Mouse (Mus musculus): ENCODE data around the gene Cep19.

DNA sequence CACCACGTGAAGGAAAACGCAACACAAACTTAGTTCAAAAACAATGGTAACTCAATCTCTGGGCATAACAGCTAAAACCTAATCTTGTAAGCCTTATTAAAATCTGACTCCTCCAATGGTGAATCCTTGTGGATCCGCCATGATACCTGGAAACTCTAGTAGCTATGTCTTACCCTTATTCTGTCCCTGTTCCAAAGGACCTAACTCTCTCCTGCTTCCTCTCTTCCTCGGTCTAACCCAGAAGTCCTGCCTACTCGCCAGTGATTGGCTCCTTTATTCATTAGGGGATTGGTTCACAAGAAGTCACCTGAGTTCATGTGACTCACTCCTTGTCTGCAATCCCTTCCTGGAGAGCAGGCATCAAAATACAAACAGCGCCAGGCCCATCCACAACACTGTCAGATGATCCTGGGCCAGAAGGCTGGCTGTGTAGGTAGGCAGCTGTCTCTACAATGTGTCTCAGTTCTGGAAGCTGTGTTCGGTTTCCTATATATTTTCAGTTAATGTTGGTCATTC is 36.3 kb downstream of the Cep19 start:
- no peak for TF ChIP-seq EP300 (IDR thresholded peaks at IDR 0.05)
- TF ChIP-seq CTCF (IDR thresholded peaks at IDR 0.05): no peak
